Mouse (Mus musculus) stomach, embryonic 16.5 days (tissue): Measurements from ENCODE around the gene Opcml. TPM values are rescaled to one million over a fixed set of nuclear protein-coding genes. Genes with fewer than 3 reads are reported as not detected.

Experiments
- ATAC-seq: fragments of 200-750 bp; cut with Nextera tagmentation; 2 replicates; pipeline ENCODE4 v1.8.0; 2017; ENCODE audit warnings: moderate number of reproducible peaks, moderate TSS enrichment; ENCODE audit not compliant: insufficient read depth, low FRiP score
- H3K27ac ChIP-seq: fragments of 300-500 bp; sonication (generic); 2 replicates; pipeline ENCODE4 v1.5.1; 2014; ENCODE audit warnings: low read length
- H3K27me3 ChIP-seq: fragments of 300-500 bp; sonication (generic); 2 replicates; pipeline ENCODE4 v1.6.1; 2014; ENCODE audit warnings: low read length, control low read depth, mixed read lengths; ENCODE audit not compliant: control insufficient read depth, insufficient read depth
- H3K36me3 ChIP-seq: fragments of 300-500 bp; sonication (generic); 2 replicates; pipeline ENCODE4 v1.6.1; 2014; ENCODE audit warnings: low read length; ENCODE audit not compliant: control insufficient read depth, insufficient read depth
- H3K4me1 ChIP-seq: fragments of 300-500 bp; sonication (generic); 2 replicates; pipeline ENCODE4 v1.6.1; 2014; ENCODE audit warnings: low read length, control low read depth, mixed read lengths; ENCODE audit not compliant: control insufficient read depth, insufficient read depth
- H3K4me2 ChIP-seq: fragments of 300-500 bp; sonication (generic); 2 replicates; pipeline ENCODE4 v1.6.1; 2014; ENCODE audit warnings: low read depth, low read length, mixed read lengths
- H3K4me3 ChIP-seq: fragments of 300-500 bp; sonication (generic); replicated peaks from 2 replicates; pipeline ENCODE4 v1.5.1; 2014; ENCODE audit warnings: mild to moderate bottlenecking, low read length
- H3K9ac ChIP-seq: fragments of 300-500 bp; sonication (generic); 2 replicates; pipeline ENCODE4 v1.6.1; 2014; ENCODE audit warnings: low read length
- H3K9me3 ChIP-seq: fragments of 300-500 bp; sonication (generic); replicated peaks from 2 replicates; pipeline ENCODE4 v1.6.1; 2016; ENCODE audit warnings: low read length, control low read depth; ENCODE audit not compliant: control insufficient read depth
- WGBS: fragments of 180-500 bp; shearing (Covaris S2); extraction: QIAGEN DNeasy Blood & Tissue Kit; methylation state at CpG from one replicate; pipeline ENCODE4 v1.1.7; 2014; 5-methylcytosine and 5-hydroxymethylcytosine counted together
- polyA plus RNA-seq: library from polyadenylated mRNA; unstranded; fragments of >200 nt; fragmentation: Nextera tagmentation; extraction: Ambion mirVana; gene quantifications from 2 replicates; pipeline ENCODE4 v1.2.1, GENCODE M21; 2015

The Opcml gene
- polyA plus RNA-seq, 1 experiment from 2014 or later, result 2.8 TPM

DNA sequence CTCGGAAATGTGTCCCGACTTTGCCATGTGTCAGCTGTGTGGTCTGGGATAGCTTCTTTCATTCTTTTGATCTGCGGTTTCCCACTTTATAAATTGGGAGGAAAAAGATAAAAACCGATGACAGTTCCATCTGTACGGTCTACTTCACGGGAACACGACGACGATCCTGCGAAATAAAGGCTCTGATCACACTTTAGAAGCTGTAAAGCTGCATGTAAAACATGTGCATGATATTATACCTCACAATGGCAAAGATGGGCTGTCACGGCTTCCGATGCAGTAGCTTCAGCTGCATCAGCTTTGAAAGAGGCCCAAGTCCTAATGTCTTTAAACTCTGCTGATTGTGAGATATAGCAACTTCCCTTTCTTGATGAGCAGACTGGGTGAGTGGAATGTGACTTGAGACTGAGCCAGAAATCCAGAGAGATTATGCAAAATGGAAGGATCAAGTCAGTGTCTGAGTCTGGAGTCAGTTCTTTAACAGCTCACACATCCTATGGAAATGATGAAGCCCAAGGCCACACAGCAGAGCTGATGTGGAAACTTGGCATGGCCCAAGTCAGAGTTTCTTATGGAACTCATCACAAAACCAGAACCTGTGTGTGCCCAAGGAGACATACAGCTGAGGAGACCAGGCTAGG lies 349.5 kb downstream of the Opcml start:
- Histone ChIP-seq H3K27me3 (no peaks in the 10 kb centered on the region), H3K4me3 (no peak overlapping the region), H3K27ac (no peak overlapping the region), H3K4me1 (no peaks in the 10 kb centered on the region), H3K4me2 (no peak overlapping the region), H3K9ac (no peak overlapping the region), H3K36me3 (no peaks in the 10 kb centered on the region), H3K9me3 (no peaks in the 10 kb centered on the region)
- no peak for ATAC-seq
- 85% methylated on average over 12 of the region's 12 CpGs for WGBS

DNA sequence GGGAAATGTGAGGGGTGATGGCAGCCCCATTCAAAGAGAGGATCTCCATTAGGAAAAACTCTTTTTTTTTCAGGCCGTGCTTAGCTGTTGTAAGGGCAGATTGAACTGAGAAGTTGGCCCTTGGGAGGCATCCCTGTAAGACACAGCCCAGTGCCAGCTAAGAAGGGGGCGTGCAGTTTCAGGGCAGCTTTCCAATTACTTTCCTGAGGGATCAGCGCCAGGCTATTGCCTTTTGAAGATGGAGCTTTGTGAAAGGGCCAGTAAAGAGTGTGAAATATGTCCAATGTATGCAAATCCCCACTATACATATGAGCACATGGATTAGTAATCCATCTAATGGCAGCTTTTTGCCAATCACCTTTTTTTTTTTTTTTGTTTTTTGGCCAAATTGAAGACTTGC lies 358.9 kb downstream of the Opcml start:
- Histone ChIP-seq H3K4me2 (no peak overlapping the region), H3K9ac (no peak overlapping the region), H3K4me3 (no peak overlapping the region), H3K4me1 (no peaks in the 10 kb centered on the region), H3K9me3 (no peaks in the 10 kb centered on the region), H3K27me3 (no peaks in the 10 kb centered on the region), H3K36me3 (no peaks in the 10 kb centered on the region), H3K27ac (no peak overlapping the region)
- WGBS, result 68% methylated on average over 3 of the region's 3 CpGs
- no peak for ATAC-seq

DNA sequence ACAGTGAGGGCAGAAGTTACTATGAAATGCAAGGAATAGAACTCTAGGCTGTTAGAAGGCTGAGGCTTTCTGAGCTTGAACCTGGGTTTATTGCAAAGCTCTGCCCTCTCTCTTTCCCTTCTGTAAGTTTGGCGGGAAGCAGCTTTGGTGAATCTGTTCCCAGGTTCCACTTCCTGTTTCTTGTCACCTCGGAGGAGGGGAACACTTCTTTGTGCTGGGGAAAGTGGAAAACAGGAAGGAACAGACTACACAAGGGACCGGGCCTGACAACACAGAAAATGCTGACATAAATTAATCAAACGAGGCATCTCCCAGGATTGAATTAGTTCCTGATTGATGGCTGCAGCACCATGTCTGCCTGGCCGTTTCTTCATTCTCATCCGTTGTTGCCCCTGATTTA lies 363.2 kb downstream of the Opcml start:
- no peaks in the 10 kb centered on the region for H3K36me3 ChIP-seq
- H3K4me2 ChIP-seq, result no peak overlapping the region
- no peak overlapping the region for H3K27ac ChIP-seq
- H3K4me3 ChIP-seq, result no peak overlapping the region
- no peaks in the 10 kb centered on the region for H3K4me1 ChIP-seq
- WGBS, result 49% methylated on average over 6 of the region's 6 CpGs
- no peak for ATAC-seq
- H3K9me3 ChIP-seq, result no peaks in the 10 kb centered on the region
- H3K27me3 ChIP-seq, result no peaks in the 10 kb centered on the region
- no peak overlapping the region for H3K9ac ChIP-seq

DNA sequence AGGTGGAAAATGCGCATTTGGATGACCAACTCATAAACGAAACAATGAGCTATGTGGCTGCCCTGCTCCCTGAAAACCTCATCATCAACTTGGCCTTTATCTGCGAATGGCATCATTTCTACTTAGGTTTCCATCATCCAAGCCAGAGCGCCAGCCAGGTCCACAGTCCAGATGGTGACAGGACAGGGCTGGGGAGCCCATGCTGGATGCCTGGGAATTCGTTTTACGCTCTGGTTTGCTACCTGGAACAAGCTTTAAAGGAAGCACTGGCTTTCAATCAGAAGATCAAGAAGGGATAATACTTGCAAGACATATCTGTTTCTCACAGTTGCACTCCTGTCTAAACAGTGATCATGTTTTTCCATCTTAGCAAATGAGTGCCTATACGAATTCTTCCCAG lies 366.5 kb downstream of the Opcml start:
- Histone ChIP-seq H3K36me3 (no peaks in the 10 kb centered on the region), H3K4me3 (no peak overlapping the region), H3K4me1 (no peaks in the 10 kb centered on the region), H3K27me3 (no peaks in the 10 kb centered on the region), H3K27ac (no peak overlapping the region), H3K9me3 (no peaks in the 10 kb centered on the region), H3K9ac (no peak overlapping the region), H3K4me2 (no peak overlapping the region)
- no peak for ATAC-seq
- WGBS, result 78% methylated on average over 7 of the region's 7 CpGs

DNA sequence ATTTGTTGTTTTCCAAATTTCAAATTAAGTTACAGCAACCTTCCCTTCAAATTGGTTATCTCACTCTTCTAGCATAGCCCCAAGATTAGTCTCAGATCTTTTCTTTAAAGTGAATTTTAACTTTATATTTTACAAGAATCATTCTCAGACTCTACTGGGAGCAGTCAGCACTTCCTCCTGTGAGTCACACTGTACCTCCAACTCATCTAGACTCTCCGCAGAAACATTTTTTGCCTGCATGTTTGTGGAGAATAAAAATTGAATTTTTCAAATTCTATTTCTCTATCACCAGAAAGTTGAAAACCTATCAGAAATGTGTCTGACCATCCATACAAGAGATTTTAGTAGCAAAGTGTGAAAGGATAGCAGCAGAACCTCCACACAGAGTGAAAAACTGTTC lies 370.4 kb downstream of the Opcml start:
- Histone ChIP-seq H3K27ac (no peak overlapping the region), H3K9me3 (no peaks in the 10 kb centered on the region), H3K27me3 (no peaks in the 10 kb centered on the region), H3K9ac (no peak overlapping the region), H3K4me3 (no peak overlapping the region), H3K4me1 (no peaks in the 10 kb centered on the region), H3K36me3 (no peaks in the 10 kb centered on the region), H3K4me2 (no peak overlapping the region)
- WGBS, result 90% methylated on average over 1 of the region's 1 CpGs
- no peak for ATAC-seq

DNA sequence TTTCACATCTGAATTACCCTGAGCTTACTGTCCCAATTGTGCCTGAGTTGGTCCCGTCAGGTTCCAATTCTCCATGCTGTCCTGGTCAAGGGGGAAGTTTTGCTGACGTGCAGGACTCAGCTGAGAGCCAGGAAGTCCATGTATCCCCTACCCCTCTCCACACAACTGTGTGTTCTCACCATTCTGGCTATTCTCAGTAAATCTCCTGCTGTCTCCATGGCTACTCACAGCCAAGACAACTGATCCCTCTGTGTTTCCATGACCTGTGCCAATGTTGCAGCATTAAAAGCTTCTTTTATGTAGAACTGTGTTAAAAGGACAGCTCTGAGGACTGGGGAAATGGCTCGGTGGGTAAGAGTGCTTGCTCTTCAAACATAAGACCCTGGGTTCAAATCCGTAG lies 373.4 kb downstream of the Opcml start:
- H3K4me1 ChIP-seq, result no peaks in the 10 kb centered on the region
- H3K27me3 ChIP-seq, result no peaks in the 10 kb centered on the region
- no peak for ATAC-seq
- no peaks in the 10 kb centered on the region for H3K9me3 ChIP-seq
- H3K27ac ChIP-seq, result no peak overlapping the region
- 65% methylated on average over 4 of the region's 4 CpGs for WGBS
- H3K4me3 ChIP-seq, result no peak overlapping the region
- no peaks in the 10 kb centered on the region for H3K36me3 ChIP-seq
- H3K4me2 ChIP-seq, result no peak overlapping the region
- H3K9ac ChIP-seq, result no peak overlapping the region

DNA sequence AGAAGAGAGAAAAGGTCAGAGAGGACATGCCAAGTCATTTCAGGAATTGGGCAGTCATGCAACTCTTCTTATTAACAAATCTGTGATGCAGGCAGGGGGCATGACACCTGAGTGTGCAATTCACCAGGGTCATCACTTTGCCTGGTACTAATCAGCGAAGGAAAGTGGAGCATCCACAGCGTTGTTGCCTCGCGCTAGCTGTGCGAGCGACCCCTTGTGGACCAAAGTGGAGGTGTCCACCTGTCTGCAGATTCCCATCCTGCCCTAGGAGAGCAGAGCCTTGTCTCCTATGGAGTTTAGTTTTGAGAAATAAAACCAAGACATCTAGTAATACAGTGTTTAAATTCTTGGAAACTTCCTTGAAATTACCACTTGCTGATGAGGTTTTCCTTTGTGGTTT lies 381.3 kb downstream of the Opcml start:
- Histone ChIP-seq H3K27ac (no peak overlapping the region), H3K27me3 (no peaks in the 10 kb centered on the region), H3K9me3 (no peaks in the 10 kb centered on the region), H3K4me3 (no peak overlapping the region), H3K36me3 (no peaks in the 10 kb centered on the region), H3K4me1 (no peaks in the 10 kb centered on the region), H3K9ac (no peak overlapping the region), H3K4me2 (no peak overlapping the region)
- no peak for ATAC-seq
- WGBS, result 9% methylated on average over 6 of the region's 6 CpGs

DNA sequence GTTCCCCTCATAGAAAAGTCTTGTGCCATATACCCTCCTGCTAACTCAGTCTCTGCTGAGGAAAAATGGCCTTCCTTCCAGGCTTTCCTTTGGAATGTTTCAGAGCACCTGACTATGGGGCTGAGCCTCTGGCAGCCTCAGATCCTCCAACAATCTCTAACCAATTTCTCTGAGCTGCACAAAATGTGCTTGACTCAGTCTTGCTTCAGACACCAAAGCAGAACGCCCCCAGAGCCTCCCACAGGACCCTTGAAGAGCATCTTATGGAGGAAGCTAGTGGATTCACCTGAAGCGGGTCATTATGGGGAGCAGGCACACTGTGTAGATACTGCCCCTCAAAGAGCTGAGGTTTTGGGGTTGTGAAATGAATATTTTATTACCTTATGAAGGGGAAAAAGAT lies 386.5 kb downstream of the Opcml start:
- no peak overlapping the region for H3K4me2 ChIP-seq
- ATAC-seq, result no peak
- H3K36me3 ChIP-seq, result no peaks in the 10 kb centered on the region
- no peaks in the 10 kb centered on the region for H3K4me1 ChIP-seq
- H3K9ac ChIP-seq, result no peak overlapping the region
- no peak overlapping the region for H3K27ac ChIP-seq
- no peak overlapping the region for H3K4me3 ChIP-seq
- H3K27me3 ChIP-seq, result no peaks in the 10 kb centered on the region
- no peaks in the 10 kb centered on the region for H3K9me3 ChIP-seq
- 90% methylated on average over 2 of the region's 2 CpGs for WGBS

DNA sequence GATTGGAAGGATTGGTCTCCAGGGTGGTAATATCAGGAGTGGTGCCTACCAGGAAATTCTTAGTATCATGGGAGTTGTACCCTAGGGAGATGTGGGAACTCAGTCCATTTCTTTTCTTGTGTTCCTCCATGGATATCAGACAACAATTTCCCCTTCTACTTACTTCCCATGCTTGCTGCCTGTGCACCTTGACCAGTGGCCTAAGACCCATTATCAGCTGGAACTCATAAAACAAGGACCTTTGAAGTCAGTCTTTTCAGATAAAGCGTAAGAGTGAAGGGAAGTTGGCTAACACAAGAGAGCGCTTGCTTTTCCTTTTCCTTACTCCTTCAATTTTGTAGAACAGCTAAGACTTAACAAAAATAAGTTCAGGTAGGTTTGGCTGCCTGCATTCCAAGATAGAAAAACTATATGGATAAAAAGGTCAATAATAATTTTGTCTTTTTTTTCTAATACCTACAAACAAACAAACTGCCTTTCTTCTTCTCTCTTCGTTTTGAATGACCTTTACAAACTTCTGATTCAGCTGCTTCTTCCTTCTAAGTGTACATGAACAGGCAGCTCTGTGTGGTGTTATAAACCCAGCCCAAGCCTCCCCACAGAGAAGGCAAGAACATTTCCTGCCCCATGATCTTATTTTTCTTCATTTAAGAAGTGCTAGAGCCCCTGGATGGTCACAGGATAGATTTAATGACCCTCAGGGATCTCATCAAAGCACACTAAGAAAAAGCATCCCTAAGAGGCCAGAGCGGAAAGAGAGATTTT lies 387.7 kb downstream of the Opcml start:
- H3K4me2 ChIP-seq, result no peak overlapping the region
- no peak overlapping the region for H3K9ac ChIP-seq
- no peaks in the 10 kb centered on the region for H3K9me3 ChIP-seq
- H3K27me3 ChIP-seq, result no peaks in the 10 kb centered on the region
- ATAC-seq, result no peak
- no peaks in the 10 kb centered on the region for H3K36me3 ChIP-seq
- H3K4me3 ChIP-seq, result no peak overlapping the region
- no peak overlapping the region for H3K27ac ChIP-seq
- H3K4me1 ChIP-seq, result no peaks in the 10 kb centered on the region
- WGBS, result 72% methylated on average over 4 of the region's 4 CpGs
